Mouse (Mus musculus) cerebellum, postnatal 36 days (tissue): ENCODE data around the gene Gprc5b.
A peak's percentile ranks its signal among the peaks of the same experiment; 100 is the strongest.

Experiments used
- DNase-seq, 2 experiments: peaks; one replicate each; pipeline ENCODE4 v3.0.0; 2021 to 2022; ENCODE audit warnings: mixed read lengths in 2 of 2

The Gprc5b gene

DNA sequence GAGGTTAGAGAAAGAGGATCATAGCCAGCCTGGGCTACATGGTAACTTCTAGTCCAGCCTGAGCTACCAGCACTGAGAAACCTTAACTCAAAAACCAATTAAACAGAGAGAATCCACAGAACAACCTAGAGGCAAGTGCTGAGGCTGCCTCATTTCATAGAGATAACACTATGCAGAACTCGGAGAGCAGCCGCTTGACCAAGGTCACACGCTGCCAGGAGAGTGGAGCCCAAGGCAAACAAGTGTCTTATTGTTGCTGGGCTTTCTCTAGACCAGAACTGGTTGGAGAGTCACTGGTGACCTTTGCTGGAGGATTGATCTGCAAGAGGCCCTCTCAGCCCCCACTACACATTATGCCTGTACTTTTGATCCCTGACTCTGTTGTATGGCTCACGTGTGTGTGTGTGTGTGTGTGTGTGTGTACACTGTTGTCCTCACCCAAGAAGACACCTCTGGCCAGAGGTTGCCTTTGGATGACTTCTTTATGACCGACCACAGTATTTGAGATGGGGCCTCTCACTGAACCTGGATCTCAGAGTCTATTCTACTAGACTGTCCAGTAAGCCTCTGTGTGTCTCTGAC lies 5.6 kb downstream of the Gprc5b start:
- DNase-seq: peak in 1 of 2 experiments; percentile 5

DNA sequence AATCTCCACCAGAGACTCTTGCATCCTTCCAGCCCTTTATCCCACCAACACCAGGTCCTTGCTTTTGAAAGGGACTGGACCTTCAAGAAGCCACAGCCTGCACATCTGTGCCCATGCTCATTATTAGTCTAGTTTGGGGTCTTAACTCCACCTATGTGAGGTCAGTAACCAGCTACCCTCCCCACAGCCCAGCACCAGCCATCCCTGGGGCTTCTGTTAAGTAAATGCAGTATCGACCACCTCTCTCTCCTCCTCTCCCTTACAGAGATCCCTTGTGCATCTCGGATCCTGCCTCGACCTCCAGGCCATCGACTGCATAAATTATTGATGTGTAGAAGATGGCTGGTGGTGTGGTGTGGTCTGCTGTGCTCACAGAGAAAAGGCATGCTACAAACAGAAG lies 8.6 kb downstream of the Gprc5b start:
- no peak for DNase-seq

GRCm38 (mm10) chr7:118985786-118986185 lies 9.2 kb downstream of the Gprc5b start:
- peak in 1 of 2 experiments; percentile 8 for DNase-seq

DNA sequence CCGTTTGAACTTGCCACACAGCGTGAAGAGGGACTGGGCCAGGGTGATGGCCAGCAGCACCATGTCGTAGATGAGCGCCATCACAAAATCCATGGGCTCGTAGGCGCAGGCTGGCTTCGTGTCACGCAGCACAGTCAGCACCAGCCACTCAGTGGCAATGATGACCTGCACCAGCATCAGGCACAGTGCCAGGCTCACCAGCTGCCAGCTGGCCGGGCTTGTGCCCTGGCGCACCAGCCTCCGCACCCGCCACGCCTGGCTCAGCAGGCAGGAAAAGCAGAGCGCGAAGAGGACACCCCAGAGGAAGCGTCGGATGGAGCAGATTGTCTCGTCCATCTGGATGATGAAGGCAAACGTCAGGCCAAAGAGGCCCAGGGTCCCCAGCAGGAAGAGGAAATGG lies 11.1 kb downstream of the Gprc5b start:
- DNase-seq: peak; percentile 94 to 96

DNA sequence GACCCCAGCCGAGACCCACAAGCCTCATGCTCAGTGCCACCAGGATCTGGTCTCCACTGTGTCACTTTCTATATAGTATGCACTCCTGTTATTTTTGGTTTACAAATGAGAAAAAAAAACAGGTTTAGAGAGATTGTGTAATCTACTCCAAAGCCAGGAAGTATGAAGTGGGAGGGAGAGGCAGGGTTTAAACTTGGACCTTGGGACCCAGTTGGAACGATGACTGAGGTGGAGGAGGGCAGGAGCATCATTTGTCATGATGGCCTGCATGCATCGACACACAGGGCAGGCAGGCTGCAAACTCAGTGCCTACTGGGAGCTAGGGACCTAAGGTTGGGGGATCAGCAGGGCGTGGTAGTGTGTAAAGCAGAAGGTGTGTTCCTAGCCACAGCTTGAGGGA lies 12.4 kb downstream of the Gprc5b start:
- no peak for DNase-seq

- no peak for DNase-seq
These were observed 13.2 kb downstream of the Gprc5b start for GRCm38 (mm10) chr7:118981831-118982230.

GRCm38 (mm10) chr7:118981346-118981745 lies 13.7 kb downstream of the Gprc5b start:
- no peak for DNase-seq

DNA sequence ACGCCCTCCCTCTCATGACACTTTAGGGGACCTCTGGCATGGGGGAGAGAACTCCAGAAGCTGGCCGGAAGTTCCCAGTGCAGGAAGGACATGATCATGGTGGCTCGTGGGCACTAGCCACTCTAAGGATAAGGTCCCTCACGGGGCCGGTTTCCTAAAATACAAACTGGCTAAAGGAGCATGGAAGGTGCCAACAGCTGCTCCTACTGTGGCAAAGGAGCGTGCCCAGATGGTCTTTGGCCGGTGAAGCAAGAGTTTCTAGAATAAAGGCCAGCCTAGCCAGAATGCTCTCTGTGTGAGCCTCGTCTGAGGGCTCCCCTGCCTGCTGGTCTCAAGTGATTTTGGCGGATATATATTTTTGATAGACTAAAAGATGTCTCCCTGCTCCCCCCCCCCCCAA lies 15.3 kb downstream of the Gprc5b start:
- DNase-seq: peak; percentile 82 to 87

DNA sequence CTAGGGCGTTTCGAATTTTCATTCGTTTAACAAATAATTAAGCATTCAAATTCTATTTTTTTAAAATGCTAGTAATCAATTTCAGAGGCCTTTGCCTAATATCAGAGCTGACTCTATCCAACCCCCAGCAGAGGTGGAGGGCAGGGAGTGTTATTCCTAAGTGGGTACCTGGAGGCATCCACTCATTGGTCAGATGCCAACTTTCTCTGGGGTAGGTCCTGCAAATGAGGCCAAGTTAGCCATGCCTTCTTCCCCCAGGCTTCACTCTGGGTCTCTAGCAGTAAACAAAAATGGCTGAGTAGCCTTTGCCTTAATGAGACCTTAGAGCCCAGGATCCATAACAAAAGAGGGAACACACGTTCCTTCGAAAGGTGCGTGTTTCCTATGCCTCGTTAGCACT lies 15.9 kb downstream of the Gprc5b start:
- no peak for DNase-seq

DNA sequence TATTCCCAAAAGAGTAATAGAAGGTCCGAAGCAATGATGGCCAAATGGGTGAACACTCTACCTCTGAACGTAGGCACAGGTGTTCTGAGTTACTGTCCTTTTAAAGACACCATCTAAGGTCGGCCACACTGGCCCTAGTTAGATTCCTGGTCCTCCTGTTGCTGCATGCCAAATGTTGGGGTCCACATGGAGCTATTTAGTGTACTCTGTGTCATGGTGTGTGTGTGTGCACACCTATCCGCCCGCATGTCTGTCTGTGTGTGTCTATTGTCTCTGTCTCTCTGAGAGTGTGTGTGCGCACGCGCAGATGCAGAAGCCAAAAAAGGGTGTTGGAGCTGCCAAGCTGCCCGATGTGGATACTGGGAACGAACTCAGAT lies 17.9 kb downstream of the Gprc5b start:
- DNase-seq: no peak

GRCm38 (mm10) chr7:118976414-118977166 lies 18.4 kb downstream of the Gprc5b start:
- peak; percentile 69 to 70 for DNase-seq

DNA sequence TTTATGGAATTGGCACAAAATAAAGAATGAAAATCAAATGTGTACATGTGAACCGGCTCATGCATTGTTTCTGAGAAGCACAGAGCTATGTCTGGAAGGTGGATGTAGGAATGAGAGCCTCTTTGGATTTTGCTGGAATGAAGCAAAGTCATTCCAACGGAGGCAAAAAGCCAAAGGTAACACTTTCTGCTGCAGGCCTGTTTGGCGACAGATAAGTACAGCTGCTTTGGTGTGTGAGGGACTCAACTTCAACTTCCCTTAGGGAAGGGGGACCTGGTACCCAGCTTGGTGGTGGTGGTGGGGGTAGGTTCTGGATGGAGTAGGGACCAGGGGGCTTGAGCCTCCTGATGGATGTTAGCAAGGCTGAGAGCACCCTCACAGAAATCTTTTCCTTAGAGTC lies 19.2 kb downstream of the Gprc5b start:
- DNase-seq: no peak

DNA sequence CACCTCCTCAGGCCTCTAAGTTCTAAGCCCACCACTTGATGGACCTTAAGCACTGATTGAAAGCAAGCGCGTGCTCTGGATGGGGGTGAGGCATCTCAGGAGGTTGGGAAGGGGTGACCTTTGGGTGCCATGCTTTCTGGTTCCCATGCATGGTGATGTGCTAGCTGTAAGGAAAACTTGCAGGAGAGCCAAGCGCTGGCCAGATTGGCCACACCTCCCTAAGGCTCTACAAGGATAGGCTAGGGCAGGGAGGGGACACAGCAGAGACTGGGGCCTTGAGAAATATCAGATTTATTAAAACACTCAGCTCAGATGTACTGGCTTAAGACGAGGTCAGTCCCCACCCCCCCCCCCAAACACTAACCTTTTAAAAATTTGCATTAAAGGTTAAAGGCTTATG lies 21.6 kb downstream of the Gprc5b start:
- DNase-seq: no peak

GRCm38 (mm10) chr7:118972306-118972705 lies 22.7 kb downstream of the Gprc5b start:
- DNase-seq: no peak

- DNase-seq: no peak
These were observed 23.5 kb downstream of the Gprc5b start for GRCm38 (mm10) chr7:118971499-118971898.

DNA sequence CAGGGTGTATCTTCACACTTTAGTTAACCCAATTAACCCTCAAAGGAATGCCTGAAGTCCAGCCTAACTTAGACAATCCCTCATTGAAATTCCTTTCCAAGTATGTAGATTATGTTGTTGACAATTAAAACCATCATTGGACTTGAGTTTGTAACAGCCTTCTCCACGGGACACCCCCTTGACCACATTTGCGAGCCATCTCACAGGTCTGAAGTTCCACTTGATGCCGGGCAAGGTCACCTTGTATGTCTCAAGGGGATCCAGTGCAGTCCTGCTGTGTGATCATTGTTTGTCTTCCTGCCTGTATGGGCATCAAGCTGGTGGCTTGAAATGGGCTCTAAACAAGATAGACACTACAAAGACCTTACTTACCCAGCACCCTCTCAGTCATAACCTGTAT lies 26.1 kb downstream of the Gprc5b start:
- no peak for DNase-seq

GRCm38 (mm10) chr7:118965198-118965597 lies 29.8 kb downstream of the Gprc5b start:
- no peak for DNase-seq

- DNase-seq: no peak
These were observed 30.2 kb downstream of the Gprc5b start for GRCm38 (mm10) chr7:118964777-118965176.

DNA sequence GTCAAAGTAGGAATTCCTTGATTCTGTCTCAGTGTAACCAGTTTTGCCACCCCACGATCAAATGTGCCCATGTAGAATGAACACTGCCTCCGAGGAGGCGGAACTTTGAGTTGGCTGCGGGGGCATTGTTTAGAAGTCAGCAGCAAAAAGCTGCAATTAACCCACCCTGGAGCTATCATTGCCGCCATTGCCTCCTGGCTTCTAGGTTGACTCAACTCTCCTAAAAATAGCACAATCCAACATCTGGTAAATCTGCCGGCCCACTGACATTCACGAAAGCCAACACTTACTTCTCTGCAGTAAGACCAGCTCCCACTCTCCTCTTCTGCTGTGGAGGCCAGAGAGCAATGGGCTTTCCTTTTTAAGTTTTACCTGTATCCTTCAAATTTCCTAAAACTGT lies 35.8 kb downstream of the Gprc5b start:
- no peak for DNase-seq

DNA sequence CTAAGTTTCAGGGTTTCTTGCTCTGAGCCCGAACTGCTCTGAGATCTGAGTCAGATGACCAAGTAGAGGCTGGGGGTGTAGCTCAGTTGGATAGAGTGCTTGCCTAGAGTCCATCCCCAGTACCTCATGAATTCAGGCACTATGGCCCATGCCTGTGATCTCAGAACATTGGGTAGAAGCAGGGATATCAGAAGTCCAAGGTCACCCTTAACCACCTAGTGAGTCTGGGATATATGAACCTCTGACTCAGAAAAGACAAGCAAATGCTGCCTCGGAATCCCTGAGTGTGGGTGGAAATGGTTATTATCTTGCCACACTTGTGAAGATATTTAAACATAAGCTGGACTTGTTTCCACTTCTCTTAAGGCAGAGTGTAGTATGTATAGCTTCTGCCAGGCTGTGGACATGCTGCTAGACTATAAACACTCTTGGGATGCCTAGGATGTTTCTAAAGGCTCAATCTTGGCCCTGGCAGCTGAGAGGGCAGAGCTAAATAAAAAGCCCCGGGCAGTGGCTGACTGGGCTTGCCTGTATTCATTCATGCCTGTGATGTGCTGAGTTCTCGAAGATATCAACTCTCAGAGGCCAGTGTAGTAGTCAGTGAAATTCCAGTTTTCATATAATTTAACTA lies 38.3 kb downstream of the Gprc5b start:
- no peak for DNase-seq

DNA sequence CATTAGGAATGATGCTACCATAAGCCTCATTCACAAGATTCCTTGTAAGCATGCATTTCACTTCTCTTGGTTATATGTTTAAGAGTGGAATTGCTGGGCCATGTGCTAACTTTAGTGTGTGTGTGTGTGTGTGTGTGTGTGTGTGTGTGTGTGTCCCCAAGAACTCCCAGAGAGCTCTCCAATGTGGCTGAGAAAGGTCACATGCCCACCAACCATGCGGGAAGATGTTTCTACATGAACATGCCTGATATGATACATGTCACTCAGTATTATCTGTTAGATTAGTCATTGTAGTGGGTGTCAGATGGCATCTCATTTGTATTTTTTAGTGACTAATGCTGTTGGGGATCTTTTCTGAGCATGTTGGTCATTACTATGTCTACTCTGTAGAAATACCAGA lies 40.0 kb downstream of the Gprc5b start:
- DNase-seq: no peak

GRCm38 (mm10) chr7:118953626-118954282 lies 41.3 kb downstream of the Gprc5b start:
- DNase-seq: no peak

DNA sequence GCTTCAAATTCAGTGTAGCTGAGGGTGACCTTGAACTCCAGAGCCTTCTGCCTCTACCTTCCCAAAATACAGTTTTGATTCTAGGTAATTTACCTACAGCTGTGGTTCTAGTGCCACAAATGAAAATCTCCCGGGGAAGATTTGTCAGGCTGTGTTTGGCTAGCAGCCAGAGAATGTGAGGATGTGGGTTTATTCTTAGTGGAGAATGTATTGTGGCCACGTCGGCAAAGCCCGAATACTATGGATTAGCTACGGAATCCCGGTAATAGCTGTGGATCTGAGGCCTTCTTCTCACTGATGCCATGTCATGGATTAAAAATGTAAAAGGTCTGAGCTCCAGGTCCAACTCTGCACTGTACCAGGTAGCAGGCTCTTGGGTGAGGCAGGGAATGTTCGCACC lies 45.3 kb downstream of the Gprc5b start:
- no peak for DNase-seq
